Mouse (Mus musculus): ENCODE results near the gene Zbtb7a. TPM values are rescaled to one million over a fixed set of nuclear protein-coding genes. Genes with fewer than 3 reads are reported as not detected.

The Zbtb7a gene
- polyA plus RNA-seq, 1 experiment from 2014 or later: 54.1 TPM

DNA sequence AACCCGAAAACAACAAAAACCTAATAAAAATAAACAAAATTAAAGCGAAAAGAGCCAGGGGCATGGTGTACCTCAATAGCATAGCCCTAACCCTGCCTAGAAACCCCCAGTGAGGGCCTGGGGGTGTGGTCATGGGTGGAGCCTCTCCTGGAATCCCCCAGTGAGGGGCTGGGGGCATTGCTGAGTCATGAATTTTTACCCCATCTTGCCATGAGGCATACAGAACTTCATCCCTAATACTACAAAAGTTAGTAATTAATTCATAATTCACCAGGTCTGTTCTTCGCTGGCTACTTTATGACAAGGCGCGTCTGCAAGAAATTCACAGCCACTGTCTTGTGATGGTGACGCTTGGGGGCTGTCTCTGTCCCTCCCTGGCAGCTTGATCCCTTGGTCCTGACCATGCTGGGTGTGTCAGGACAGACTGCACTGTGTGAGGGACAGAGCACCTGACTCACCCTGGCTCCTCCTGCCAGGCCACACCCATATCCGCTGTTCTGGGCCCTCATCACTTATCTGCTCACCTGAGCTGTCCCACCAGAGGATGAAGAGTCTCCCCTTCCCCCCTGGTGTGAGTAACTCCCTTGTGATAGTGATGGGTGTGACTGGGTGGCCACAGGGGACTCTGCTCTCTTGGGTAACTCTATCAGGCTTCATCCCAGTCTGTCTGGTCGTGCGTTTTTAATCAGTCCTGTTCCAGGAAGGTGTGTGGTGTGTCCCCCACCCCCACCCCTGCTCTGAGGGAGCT lies 39.9 kb upstream of the Zbtb7a start:
- H3K9ac ChIP-seq (ENCODE audit: low read depth, low read length): no peak overlapping the region
- peak overlapping the region; percentile 89 for H3K27ac ChIP-seq (ENCODE audit: low read depth, low read length)
- H3K36me3 ChIP-seq (ENCODE audit: control insufficient read depth, insufficient read depth): no peaks in the 10 kb centered on the region
- H3K4me2 ChIP-seq (replicated peaks; ENCODE audit: low read depth): no peak overlapping the region
- H3K27me3 ChIP-seq (replicated peaks; ENCODE audit: control insufficient read depth, insufficient read depth, low read length): no peaks in the 10 kb centered on the region
- no peaks in the 10 kb centered on the region for H3K9me3 ChIP-seq (ENCODE audit: control insufficient read depth)
- H3K4me1 ChIP-seq (replicated peaks; ENCODE audit: control insufficient read depth, insufficient read depth, low read length): peaks cover 3% of the 10 kb centered on the region; the same call in 1 of the 2 replicates
- H3K4me3 ChIP-seq (ENCODE audit: low read depth, low read length): no peak overlapping the region
- ATAC-seq: peak; percentile 88
- WGBS: 38% methylated on average over 9 of the region's 9 CpGs
- no peak for TF ChIP-seq CTCF (IDR thresholded peaks at IDR 0.05; ENCODE audit: low read depth)

DNA sequence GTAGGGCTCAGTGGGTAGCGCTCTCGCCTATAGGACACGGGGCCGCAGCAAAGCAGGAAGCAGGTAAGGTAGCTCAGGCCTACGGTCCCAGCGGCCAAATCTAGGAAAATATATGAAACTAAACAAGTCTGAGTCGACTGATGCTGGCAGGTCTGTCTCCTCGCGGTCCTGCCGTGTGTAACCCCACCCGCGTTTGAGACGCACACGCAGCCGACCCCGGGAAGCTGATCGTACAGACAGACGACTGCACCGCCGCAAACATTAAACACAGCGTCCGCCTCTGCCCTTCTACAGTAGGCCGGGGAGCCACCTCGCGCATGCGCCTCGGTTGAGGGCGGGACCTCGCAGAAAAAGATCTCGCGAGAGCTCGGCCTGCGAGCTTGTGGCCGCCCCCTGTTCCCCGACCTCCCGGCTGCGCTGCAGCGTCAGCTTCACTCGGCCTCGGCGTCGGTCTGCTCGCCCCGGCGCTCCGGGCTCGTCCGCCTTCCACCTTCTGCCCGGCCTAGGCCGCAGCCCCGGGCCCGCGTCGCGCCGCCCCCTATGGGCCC lies 29.4 kb upstream of the Zbtb7a start, which contains the start of gene Map2k2:
Gene Map2k2, plus strand, starts transcription at position 351 of the 548 bp plus-strand sequence.
- Histone ChIP-seq H3K9me3 (ENCODE audit: control insufficient read depth) (no peaks in the 10 kb centered on the region), H3K27me3 (replicated peaks; ENCODE audit: control insufficient read depth, insufficient read depth, low read length) (no peaks in the 10 kb centered on the region), H3K4me1 (replicated peaks; ENCODE audit: control insufficient read depth, insufficient read depth, low read length) (peaks cover 12% of the 10 kb centered on the region), H3K9ac (ENCODE audit: low read depth, low read length) (peak within 1 kb of the TSS; percentile 97), H3K27ac (ENCODE audit: low read depth, low read length) (peak within 1 kb of the TSS; percentile 100), H3K4me2 (replicated peaks; ENCODE audit: low read depth) (peak within 1 kb of the TSS; percentile 76), H3K4me3 (ENCODE audit: low read depth, low read length) (peak within 1 kb of the TSS; percentile 91), H3K36me3 (ENCODE audit: control insufficient read depth, insufficient read depth) (peaks cover 27% of the 10 kb centered on the region)
- under 1% methylated on average over 56 of the region's 56 CpGs for WGBS
- ATAC-seq: peak; percentile 82
- TF ChIP-seq CTCF (IDR thresholded peaks at IDR 0.05; ENCODE audit: low read depth): no peak

GRCm38 (mm10) chr10:81106113-81106721 lies 28.8 kb upstream of the Zbtb7a start:
- Histone ChIP-seq H3K9ac (ENCODE audit: low read depth, low read length) (peak overlapping the region; percentile 97), H3K4me2 (replicated peaks; ENCODE audit: low read depth) (peak overlapping the region; percentile 76), H3K9me3 (ENCODE audit: control insufficient read depth) (no peaks in the 10 kb centered on the region), H3K4me3 (ENCODE audit: low read depth, low read length) (peak overlapping the region; percentile 91), H3K36me3 (ENCODE audit: control insufficient read depth, insufficient read depth) (peaks cover 32% of the 10 kb centered on the region), H3K27me3 (replicated peaks; ENCODE audit: control insufficient read depth, insufficient read depth, low read length) (no peaks in the 10 kb centered on the region), H3K4me1 (replicated peaks; ENCODE audit: control insufficient read depth, insufficient read depth, low read length) (peaks cover 12% of the 10 kb centered on the region), H3K27ac (ENCODE audit: low read depth, low read length) (peak overlapping the region; percentile 100)
- peak; percentile 66 for TF ChIP-seq CTCF (IDR thresholded peaks at IDR 0.05; ENCODE audit: low read depth)
- under 1% methylated on average over 35 of the region's 35 CpGs for WGBS
- peak; percentile 81 for ATAC-seq

DNA sequence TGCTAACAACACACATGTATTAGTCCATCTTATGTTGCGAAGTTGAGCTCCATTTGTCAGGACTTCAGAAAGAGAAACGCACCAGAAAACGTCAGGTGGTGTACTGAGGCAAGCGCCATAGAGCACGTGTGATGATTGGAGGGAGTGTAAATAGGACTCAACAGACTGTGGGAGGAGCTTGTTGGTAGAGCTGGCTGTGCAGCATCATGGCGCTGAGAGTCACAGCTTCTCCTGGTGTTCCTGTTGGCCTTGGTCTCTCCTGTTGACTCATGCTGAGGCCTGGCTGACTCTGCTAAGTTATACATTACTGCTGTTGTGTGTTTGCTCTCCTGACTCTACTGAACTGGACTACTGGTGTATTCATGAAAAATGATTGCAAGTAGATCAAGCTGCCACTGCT lies 22.1 kb upstream of the Zbtb7a start:
- H3K4me3 ChIP-seq (ENCODE audit: low read depth, low read length): no peak overlapping the region
- H3K9ac ChIP-seq (ENCODE audit: low read depth, low read length): no peak overlapping the region
- peak overlapping the region; percentile 35; the same call in 1 of the 2 replicates for H3K27ac ChIP-seq (ENCODE audit: low read depth, low read length)
- no peaks in the 10 kb centered on the region for H3K9me3 ChIP-seq (ENCODE audit: control insufficient read depth)
- peaks cover 88% of the 10 kb centered on the region for H3K36me3 ChIP-seq (ENCODE audit: control insufficient read depth, insufficient read depth)
- no peaks in the 10 kb centered on the region for H3K27me3 ChIP-seq (replicated peaks; ENCODE audit: control insufficient read depth, insufficient read depth, low read length)
- 87% methylated on average over 6 of the region's 6 CpGs for WGBS
- no peaks in the 10 kb centered on the region for H3K4me1 ChIP-seq (replicated peaks; ENCODE audit: control insufficient read depth, insufficient read depth, low read length)
- TF ChIP-seq CTCF (IDR thresholded peaks at IDR 0.05; ENCODE audit: low read depth): no peak
- no peak overlapping the region for H3K4me2 ChIP-seq (replicated peaks; ENCODE audit: low read depth)
- ATAC-seq: no peak

- H3K9me3 ChIP-seq (ENCODE audit: control insufficient read depth): no peaks in the 10 kb centered on the region
These were observed 15.4 kb upstream of the Zbtb7a start for GRCm38 (mm10) chr10:81119625-81120024.

DNA sequence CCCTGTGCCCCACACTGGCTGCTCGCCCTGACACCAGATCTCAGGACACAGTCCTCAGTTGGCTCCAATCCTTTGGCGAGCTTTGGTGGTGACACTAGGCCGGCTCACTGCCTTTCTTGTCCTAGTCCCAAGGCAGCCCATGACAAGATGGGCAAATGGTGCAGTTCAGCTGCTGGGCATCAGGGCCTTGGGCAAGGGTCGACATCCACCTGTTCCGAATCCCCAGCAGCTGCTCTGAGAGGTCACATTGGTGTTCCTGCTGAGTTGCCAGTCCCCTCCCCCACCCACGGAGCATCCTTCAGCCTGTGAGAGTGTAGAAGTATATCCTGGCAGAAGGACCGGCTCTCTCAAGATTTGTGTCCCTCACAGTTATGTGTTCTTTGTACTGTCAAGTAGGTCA lies 14.4 kb upstream of the Zbtb7a start:
- 83% methylated on average over 7 of the region's 7 CpGs for WGBS
- Histone ChIP-seq H3K36me3 (ENCODE audit: control insufficient read depth, insufficient read depth) (peaks cover 78% of the 10 kb centered on the region), H3K4me2 (replicated peaks; ENCODE audit: low read depth) (no peak overlapping the region), H3K9me3 (ENCODE audit: control insufficient read depth) (no peaks in the 10 kb centered on the region), H3K4me3 (ENCODE audit: low read depth, low read length) (no peak overlapping the region), H3K4me1 (replicated peaks; ENCODE audit: control insufficient read depth, insufficient read depth, low read length) (no peaks in the 10 kb centered on the region), H3K27ac (ENCODE audit: low read depth, low read length) (no peak overlapping the region), H3K27me3 (replicated peaks; ENCODE audit: control insufficient read depth, insufficient read depth, low read length) (no peaks in the 10 kb centered on the region), H3K9ac (ENCODE audit: low read depth, low read length) (no peak overlapping the region)
- TF ChIP-seq CTCF (IDR thresholded peaks at IDR 0.05; ENCODE audit: low read depth): no peak
- ATAC-seq: no peak

More at GRCm38 (mm10) chr10:81119625-81120024, 15.4 kb upstream of the Zbtb7a start:
- no peaks in the 10 kb centered on the region for H3K27me3 ChIP-seq (replicated peaks; ENCODE audit: control insufficient read depth, insufficient read depth, low read length)
- H3K4me3 ChIP-seq (ENCODE audit: low read depth, low read length): no peak overlapping the region
- TF ChIP-seq CTCF (IDR thresholded peaks at IDR 0.05; ENCODE audit: low read depth): no peak
- H3K27ac ChIP-seq (ENCODE audit: low read depth, low read length): no peak overlapping the region
- H3K4me1 ChIP-seq (replicated peaks; ENCODE audit: control insufficient read depth, insufficient read depth, low read length): no peaks in the 10 kb centered on the region
- no peak for ATAC-seq
- H3K4me2 ChIP-seq (replicated peaks; ENCODE audit: low read depth): no peak overlapping the region
- H3K36me3 ChIP-seq (ENCODE audit: control insufficient read depth, insufficient read depth): peaks cover 88% of the 10 kb centered on the region
- 95% methylated on average over 10 of the region's 10 CpGs for WGBS
- no peak overlapping the region for H3K9ac ChIP-seq (ENCODE audit: low read depth, low read length)
